Mouse (Mus musculus) spleen, postnatal 36 days (tissue): ENCODE data around the gene Engase.

Experiments
- DNase-seq, 2 experiments: peaks; one replicate each; pipeline ENCODE4 v3.0.0; 2022; ENCODE audit warnings: low spot score in 2 of 2, mixed read lengths in 1 of 2

The Engase gene

GRCm38 (mm10) chr11:118476396-118477373 is at the start of gene Engase:
TSS of gene Engase (plus strand) at chr11:118476829.
- DNase-seq: peak; percentile 95 to 97

GRCm38 (mm10) chr11:118427266-118427779 is 49.3 kb upstream of the Engase start:
- no peak for DNase-seq

- DNase-seq: no peak
These were observed 48.6 kb upstream of the Engase start, which contains the start of gene C1qtnf1 for GRCm38 (mm10) chr11:118427986-118428385. TSS of gene C1qtnf1 (plus strand) at chr11:118428203.

- DNase-seq: no peak
These were observed 48.2 kb upstream of the Engase start for GRCm38 (mm10) chr11:118428460-118428868.

GRCm38 (mm10) chr11:118428944-118429709 is 47.5 kb upstream of the Engase start:
- DNase-seq: no peak

GRCm38 (mm10) chr11:118430291-118430885 is 46.2 kb upstream of the Engase start:
- no peak for DNase-seq

GRCm38 (mm10) chr11:118431100-118431948 is 45.3 kb upstream of the Engase start:
- DNase-seq: no peak

- no peak for DNase-seq
These were observed 43.2 kb upstream of the Engase start for GRCm38 (mm10) chr11:118433398-118433868.

- no peak for DNase-seq
These were observed 42.5 kb upstream of the Engase start for GRCm38 (mm10) chr11:118434093-118434492.

- no peak for DNase-seq
These were observed 40.1 kb upstream of the Engase start for GRCm38 (mm10) chr11:118436471-118436935.

- DNase-seq: no peak
These were observed 37.8 kb upstream of the Engase start for GRCm38 (mm10) chr11:118438665-118439414.

GRCm38 (mm10) chr11:118442691-118443090 is 33.9 kb upstream of the Engase start:
- DNase-seq: no peak

GRCm38 (mm10) chr11:118443201-118443970 is 33.2 kb upstream of the Engase start:
- peak in 1 of 2 experiments; percentile 16 for DNase-seq

GRCm38 (mm10) chr11:118445843-118446242 is 30.8 kb upstream of the Engase start:
- peak in 1 of 2 experiments; percentile 38 for DNase-seq

- no peak for DNase-seq
These were observed 29.3 kb upstream of the Engase start for GRCm38 (mm10) chr11:118447346-118447745.

- DNase-seq: no peak
These were observed 28.2 kb upstream of the Engase start for GRCm38 (mm10) chr11:118448385-118448784.

- DNase-seq: no peak
These were observed 25.4 kb upstream of the Engase start for GRCm38 (mm10) chr11:118451211-118451610.

- DNase-seq: no peak
These were observed 23.7 kb upstream of the Engase start for GRCm38 (mm10) chr11:118452955-118453354.
